Mouse (Mus musculus): ENCODE results near the gene Mcm2. TPM values are rescaled to one million over a fixed set of nuclear protein-coding genes. Genes with fewer than 3 reads are reported as not detected.

Gene Mcm2
- polyA plus RNA-seq, 1 experiment = 133 TPM

DNA sequence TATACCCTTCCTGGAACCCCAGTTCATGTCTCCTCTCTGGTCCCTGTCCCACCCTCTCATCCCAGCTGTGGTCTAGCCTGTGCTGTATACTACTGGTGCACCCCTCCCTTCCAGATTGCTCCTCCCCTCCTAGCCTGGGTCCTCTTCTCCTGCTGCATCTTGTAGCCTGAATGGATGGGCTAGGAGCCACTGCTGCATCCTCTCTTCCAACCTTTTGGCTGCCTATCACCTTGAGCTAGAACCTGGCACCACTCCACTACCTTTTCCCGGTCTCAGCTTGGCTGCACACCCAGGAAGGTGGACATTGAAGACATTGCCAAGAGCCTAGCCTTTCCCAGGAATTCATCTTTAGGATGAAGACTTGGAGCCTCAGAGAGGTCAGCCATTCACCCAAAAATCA is 29.4 kb upstream of the Mcm2 start:
- peaks cover 53% of the 10 kb centered on the region for H3K27me3 ChIP-seq (replicated peaks)
- peaks cover 50% of the 10 kb centered on the region for H3K4me1 ChIP-seq
- no peaks in the 10 kb centered on the region for H3K36me3 ChIP-seq (replicated peaks; ENCODE audit: low read length)
- no peak overlapping the region for H3K4me3 ChIP-seq (replicated peaks)
- H3K9me3 ChIP-seq = no peaks in the 10 kb centered on the region
- no peak for TF ChIP-seq FLI1 (IDR thresholded peaks at IDR 0.05; ENCODE audit: low read length)
- no peak for TF ChIP-seq GATA1 (IDR thresholded peaks at IDR 0.05; ENCODE audit: borderline replicate concordance, low read length)

DNA sequence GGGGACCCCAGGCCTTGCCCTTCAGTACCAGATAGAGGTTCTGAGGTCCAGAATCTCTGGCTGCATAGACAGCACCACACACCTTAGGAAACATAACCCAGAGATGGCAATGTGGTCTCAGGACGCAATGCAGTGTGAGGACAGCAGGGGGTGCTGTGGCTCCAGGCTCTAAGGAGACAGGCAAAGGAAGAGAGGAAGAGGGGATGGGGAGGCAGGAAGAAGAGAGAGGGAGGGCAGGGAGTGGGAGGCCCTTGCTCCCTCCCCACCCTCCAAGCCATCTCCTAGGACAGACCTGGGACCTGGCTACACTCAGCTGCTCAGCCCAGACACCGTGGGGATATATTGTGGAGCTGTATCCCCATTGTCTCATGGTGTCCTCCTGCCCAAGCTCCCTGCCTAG is 29.0 kb upstream of the Mcm2 start:
- Histone ChIP-seq H3K36me3 (replicated peaks; ENCODE audit: low read length) (no peaks in the 10 kb centered on the region), H3K9me3 (no peaks in the 10 kb centered on the region), H3K27me3 (replicated peaks) (peaks cover 51% of the 10 kb centered on the region), H3K4me3 (replicated peaks) (peak overlapping the region; percentile 69), H3K4me1 (peaks cover 50% of the 10 kb centered on the region)
- TF ChIP-seq FLI1 (IDR thresholded peaks at IDR 0.05; ENCODE audit: low read length) (no peak), GATA1 (IDR thresholded peaks at IDR 0.05; ENCODE audit: borderline replicate concordance, low read length) (no peak)

DNA sequence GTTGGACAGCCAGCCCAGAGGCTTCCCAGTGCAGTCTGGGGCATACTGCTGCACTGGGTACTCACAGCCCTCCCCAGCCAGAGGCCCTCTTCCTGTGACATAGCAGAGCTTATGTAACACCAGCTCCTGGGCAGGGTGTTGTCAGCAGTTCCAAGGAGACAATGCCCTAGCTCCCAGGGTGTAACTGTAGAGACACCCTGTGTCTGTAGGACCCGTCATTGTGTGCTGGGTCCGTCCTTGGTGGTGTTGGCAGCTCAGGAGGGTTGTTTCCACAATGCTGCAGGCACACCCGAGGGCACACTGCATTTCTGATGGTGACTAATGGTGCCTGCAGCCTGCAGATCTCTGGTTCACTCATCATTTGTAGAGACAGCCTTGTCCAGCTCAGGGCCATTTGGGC is 28.3 kb upstream of the Mcm2 start:
- H3K4me1 ChIP-seq = peaks cover 50% of the 10 kb centered on the region
- TF ChIP-seq GATA1 (IDR thresholded peaks at IDR 0.05; ENCODE audit: borderline replicate concordance, low read length) (no peak), FLI1 (IDR thresholded peaks at IDR 0.05; ENCODE audit: low read length) (no peak)
- H3K36me3 ChIP-seq (replicated peaks; ENCODE audit: low read length) = no peaks in the 10 kb centered on the region
- no peaks in the 10 kb centered on the region for H3K9me3 ChIP-seq
- peak overlapping the region; percentile 86 for H3K4me3 ChIP-seq (replicated peaks)
- peaks cover 47% of the 10 kb centered on the region for H3K27me3 ChIP-seq (replicated peaks)

DNA sequence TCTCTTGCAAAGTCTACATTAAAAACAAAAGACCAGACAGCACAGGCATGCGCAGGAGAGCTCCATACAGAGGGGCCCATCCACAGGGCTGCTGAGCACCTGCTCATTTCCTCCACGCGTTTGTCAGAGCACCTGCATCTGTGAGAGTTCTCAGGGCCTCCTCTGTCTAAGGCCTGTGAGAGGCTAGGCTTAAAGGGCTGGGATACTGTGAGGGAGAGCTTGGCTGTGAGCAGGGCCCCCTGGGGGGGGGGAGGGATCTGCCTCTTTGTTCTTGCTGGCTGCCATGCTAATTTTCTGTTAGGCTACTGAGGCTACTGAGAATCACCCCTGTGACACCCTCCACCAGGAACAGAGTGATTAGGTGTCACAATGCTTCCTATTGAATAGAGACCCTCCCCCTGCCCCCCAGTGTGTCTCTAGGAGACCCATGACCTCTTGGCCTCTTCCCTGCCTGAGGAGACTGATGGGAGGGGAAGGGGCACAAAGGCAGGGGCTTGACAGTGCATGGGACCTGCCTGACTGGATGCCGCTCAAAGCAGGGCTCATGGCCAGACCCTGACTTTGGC is 27.1 kb upstream of the Mcm2 start:
- peaks cover 41% of the 10 kb centered on the region for H3K27me3 ChIP-seq (replicated peaks)
- peak overlapping the region; percentile 35 for H3K4me3 ChIP-seq (replicated peaks)
- no peak for TF ChIP-seq GATA1 (IDR thresholded peaks at IDR 0.05; ENCODE audit: borderline replicate concordance, low read length)
- TF ChIP-seq FLI1 (IDR thresholded peaks at IDR 0.05; ENCODE audit: low read length) = no peak
- peaks cover 54% of the 10 kb centered on the region for H3K4me1 ChIP-seq
- H3K36me3 ChIP-seq (replicated peaks; ENCODE audit: low read length) = no peaks in the 10 kb centered on the region
- H3K9me3 ChIP-seq = no peaks in the 10 kb centered on the region

DNA sequence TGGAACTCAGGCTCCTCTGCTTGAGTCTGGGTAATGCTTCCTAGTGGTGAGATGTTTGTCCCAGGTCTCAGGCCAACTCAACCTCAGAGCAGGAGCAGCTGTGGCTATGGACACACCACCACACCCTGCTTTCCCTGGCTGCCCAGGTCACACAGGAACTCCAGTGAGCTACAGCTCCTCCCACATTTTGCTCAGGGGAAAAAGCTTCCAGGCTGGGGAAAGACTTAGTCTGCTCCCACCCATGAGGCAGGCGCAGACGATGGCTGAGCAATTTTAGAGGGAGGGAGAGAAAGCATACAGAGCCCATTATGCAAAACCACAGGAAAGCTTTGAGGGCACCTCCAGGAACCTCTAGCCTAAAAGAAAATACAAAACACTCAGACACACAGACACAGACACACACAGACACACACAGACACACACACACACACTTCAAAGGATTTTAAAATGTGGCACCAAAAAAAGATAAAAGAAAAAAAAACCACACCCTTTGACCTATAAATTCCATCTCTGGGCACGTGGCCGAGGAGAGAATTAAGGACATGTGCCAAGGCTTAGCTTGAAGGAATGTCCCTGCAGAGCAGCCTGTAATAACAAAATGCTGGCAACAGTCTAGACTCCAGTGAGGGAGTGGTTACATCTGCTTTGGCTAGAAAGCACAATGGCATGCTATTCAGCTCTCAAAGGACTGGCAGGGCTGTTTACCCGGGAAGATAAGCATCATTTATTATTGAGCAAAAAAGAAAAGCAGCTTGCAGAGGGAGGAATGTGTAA is 26.1 kb upstream of the Mcm2 start:
- no peak overlapping the region for H3K4me3 ChIP-seq (replicated peaks)
- H3K9me3 ChIP-seq = no peaks in the 10 kb centered on the region
- H3K36me3 ChIP-seq (replicated peaks; ENCODE audit: low read length) = no peaks in the 10 kb centered on the region
- no peak for TF ChIP-seq FLI1 (IDR thresholded peaks at IDR 0.05; ENCODE audit: low read length)
- no peak for TF ChIP-seq GATA1 (IDR thresholded peaks at IDR 0.05; ENCODE audit: borderline replicate concordance, low read length)
- H3K4me1 ChIP-seq = peaks cover 59% of the 10 kb centered on the region
- H3K27me3 ChIP-seq (replicated peaks) = peaks cover 32% of the 10 kb centered on the region

DNA sequence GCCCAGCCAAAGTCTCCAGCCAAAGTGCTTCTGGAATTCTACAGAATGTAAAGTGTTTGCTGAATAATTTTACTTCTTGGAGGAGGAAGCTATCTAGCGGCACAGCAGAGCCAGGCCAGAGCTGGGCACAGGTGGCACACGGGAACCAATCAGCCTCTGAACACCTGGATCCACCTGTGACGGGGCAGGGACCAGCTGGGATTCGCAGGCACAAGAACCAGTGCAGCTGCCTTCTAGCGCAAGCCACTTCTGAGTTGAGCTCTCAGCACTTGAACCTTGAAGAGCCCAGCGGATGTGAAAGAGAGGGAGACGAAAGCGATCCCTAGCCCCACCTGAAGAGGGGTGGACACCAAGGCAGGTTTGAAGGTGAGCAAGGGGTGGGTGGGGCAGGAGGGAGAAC is 20.2 kb upstream of the Mcm2 start:
- Histone ChIP-seq H3K27me3 (replicated peaks) (peaks cover 28% of the 10 kb centered on the region), H3K36me3 (replicated peaks; ENCODE audit: low read length) (no peaks in the 10 kb centered on the region), H3K4me1 (peaks cover 54% of the 10 kb centered on the region), H3K4me3 (replicated peaks) (no peak overlapping the region), H3K9me3 (no peaks in the 10 kb centered on the region)
- no peak for TF ChIP-seq GATA1 (IDR thresholded peaks at IDR 0.05; ENCODE audit: borderline replicate concordance, low read length)
- TF ChIP-seq FLI1 (IDR thresholded peaks at IDR 0.05; ENCODE audit: low read length) = no peak

DNA sequence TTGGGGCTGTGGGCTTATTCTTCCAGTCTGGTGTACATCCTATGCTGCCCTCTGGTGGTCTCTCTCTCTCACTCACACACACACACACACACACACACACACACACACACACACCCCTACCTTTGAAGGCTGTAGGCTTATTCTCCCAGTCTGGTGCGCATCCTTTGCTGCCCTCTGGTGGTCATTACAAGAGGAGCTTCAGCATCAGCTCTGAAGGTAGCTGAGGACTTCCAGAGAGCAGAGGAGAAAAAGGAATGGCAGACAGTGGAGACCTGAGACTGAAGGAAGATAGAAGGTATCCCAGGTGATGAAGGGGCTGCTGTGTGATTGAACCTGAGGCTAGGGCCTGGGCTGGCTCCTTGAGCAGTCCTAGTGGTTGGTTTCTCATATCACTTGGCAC is 17.6 kb upstream of the Mcm2 start:
- TF ChIP-seq FLI1 (IDR thresholded peaks at IDR 0.05; ENCODE audit: low read length) (no peak), GATA1 (IDR thresholded peaks at IDR 0.05; ENCODE audit: borderline replicate concordance, low read length) (no peak)
- peaks cover 22% of the 10 kb centered on the region for H3K27me3 ChIP-seq (replicated peaks)
- H3K4me1 ChIP-seq = peaks cover 69% of the 10 kb centered on the region
- H3K36me3 ChIP-seq (replicated peaks; ENCODE audit: low read length) = peaks cover 22% of the 10 kb centered on the region
- no peak overlapping the region for H3K4me3 ChIP-seq (replicated peaks)
- no peaks in the 10 kb centered on the region for H3K9me3 ChIP-seq

DNA sequence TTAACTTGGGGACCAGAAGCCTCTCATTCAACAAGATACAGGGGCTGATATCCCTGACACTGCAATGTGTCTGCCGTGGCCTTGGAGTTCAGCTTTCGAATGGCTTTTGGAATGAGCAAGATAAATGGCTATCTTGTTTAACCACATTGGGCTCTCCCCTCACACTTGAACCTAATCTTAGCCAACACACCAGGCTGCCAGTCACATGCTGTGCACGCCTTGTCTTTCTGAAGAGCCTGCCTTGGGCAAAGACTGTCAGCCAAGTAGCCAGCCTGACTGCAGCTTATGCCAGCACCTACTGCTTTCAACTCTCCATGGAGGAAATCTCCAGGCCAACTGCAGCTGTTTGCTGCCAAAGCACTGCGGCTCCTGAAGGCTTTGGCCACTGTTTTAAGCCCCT is 16.9 kb upstream of the Mcm2 start:
- Histone ChIP-seq H3K27me3 (replicated peaks) (peaks cover 17% of the 10 kb centered on the region), H3K4me1 (peaks cover 68% of the 10 kb centered on the region), H3K4me3 (replicated peaks) (peak overlapping the region; percentile 51), H3K36me3 (replicated peaks; ENCODE audit: low read length) (peaks cover 28% of the 10 kb centered on the region), H3K9me3 (no peaks in the 10 kb centered on the region)
- TF ChIP-seq FLI1 (IDR thresholded peaks at IDR 0.05; ENCODE audit: low read length) (no peak), GATA1 (IDR thresholded peaks at IDR 0.05; ENCODE audit: borderline replicate concordance, low read length) (peak; percentile 68; the same call in 1 of the 3 replicates)

DNA sequence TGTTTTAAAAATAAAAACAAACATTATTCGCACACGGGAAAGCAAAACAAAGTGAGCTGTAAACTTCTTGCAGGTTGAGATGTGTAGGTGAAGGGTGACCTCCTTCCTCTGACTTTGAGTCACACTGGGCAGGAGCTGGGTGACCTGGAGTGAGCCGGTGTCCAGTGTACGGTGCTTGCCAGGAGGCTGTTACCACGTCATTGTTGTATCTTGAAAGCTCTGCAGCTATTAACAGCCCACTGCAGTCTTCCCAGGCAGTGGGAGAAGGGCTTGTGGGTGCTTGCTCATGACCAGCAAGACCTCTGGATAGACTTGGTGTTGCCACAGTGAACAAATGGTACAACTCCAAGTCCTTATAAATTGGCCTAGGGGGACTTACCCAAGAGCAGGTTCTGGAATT is 16.2 kb upstream of the Mcm2 start:
- H3K9me3 ChIP-seq = no peaks in the 10 kb centered on the region
- peaks cover 35% of the 10 kb centered on the region for H3K36me3 ChIP-seq (replicated peaks; ENCODE audit: low read length)
- peaks cover 17% of the 10 kb centered on the region for H3K27me3 ChIP-seq (replicated peaks)
- no peak for TF ChIP-seq GATA1 (IDR thresholded peaks at IDR 0.05; ENCODE audit: borderline replicate concordance, low read length)
- TF ChIP-seq FLI1 (IDR thresholded peaks at IDR 0.05; ENCODE audit: low read length) = no peak
- peak overlapping the region; percentile 14 for H3K4me3 ChIP-seq (replicated peaks)
- peaks cover 60% of the 10 kb centered on the region for H3K4me1 ChIP-seq

DNA sequence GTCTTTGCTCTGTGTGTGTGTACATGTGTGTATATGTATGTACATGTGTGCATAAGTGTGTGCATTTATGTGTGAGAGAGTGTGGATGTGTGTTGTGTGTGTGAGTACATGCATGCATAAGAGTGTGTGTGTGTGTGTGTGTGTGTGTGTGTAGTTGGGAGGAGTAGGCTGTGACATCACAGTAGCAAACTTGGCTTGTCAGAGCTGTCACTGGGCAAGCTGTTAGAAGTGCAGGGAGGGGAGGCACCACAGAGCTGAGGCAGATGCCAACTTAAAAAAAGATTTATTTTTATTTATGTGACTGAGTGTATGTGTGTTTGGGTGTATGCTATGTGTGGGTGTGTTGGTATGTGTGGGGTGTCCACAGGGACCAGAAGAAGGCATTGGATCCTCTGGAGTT is 14.9 kb upstream of the Mcm2 start:
- Histone ChIP-seq H3K36me3 (replicated peaks; ENCODE audit: low read length) (peaks cover 49% of the 10 kb centered on the region), H3K4me1 (peaks cover 68% of the 10 kb centered on the region), H3K9me3 (no peaks in the 10 kb centered on the region), H3K27me3 (replicated peaks) (peaks cover 11% of the 10 kb centered on the region), H3K4me3 (replicated peaks) (no peak overlapping the region)
- TF ChIP-seq GATA1 (IDR thresholded peaks at IDR 0.05; ENCODE audit: borderline replicate concordance, low read length) (no peak), FLI1 (IDR thresholded peaks at IDR 0.05; ENCODE audit: low read length) (no peak)
